Mouse (Mus musculus) heart, embryonic 12.5 days (tissue): ENCODE data around the gene Srsf3. TPM values are rescaled to one million over a fixed set of nuclear protein-coding genes. Genes with fewer than 3 reads are reported as not detected.

Source experiments
- polyA plus RNA-seq: library from polyadenylated mRNA; unstranded; fragments of >200 nt; fragmentation: Nextera tagmentation; extraction: Ambion mirVana; gene quantifications from 2 replicates; pipeline ENCODE4 v1.2.1, GENCODE M21; 2016

The Srsf3 gene
- polyA plus RNA-seq, 1 experiment from 2014 or later = 406 TPM

Other genes with a start within 250 kb of the Srsf3 start
- 13.2 and 15.4 TPM in 2 replicates for gene Brpf3, start 231.5 kb upstream of the Srsf3 start, polyA plus RNA-seq
- 0.05 TPM in 1 of 2 replicates, not detected in the other for gene Pnpla1, start 174.2 kb upstream of the Srsf3 start, polyA plus RNA-seq
- gene 4930539E08Rik, start 117.3 kb upstream of the Srsf3 start, polyA plus RNA-seq = 0.04 and 0.06 TPM in 2 replicates
- gene Pxt1, start 88.8 kb upstream of the Srsf3 start, polyA plus RNA-seq = not detected in 2 replicates
- gene Kctd20, start 80.7 kb upstream of the Srsf3 start, polyA plus RNA-seq = 75.8 and 77.5 TPM in 2 replicates
- gene Stk38, start 24.6 kb upstream of the Srsf3 start, polyA plus RNA-seq = 91.0 and 94.3 TPM in 2 replicates
- 43.2 and 45.3 TPM in 2 replicates for gene Cdkn1a, start 58.3 kb downstream of the Srsf3 start, polyA plus RNA-seq
- 0.13 TPM in 1 of 2 replicates, not detected in the other for gene Rab44, start 81.5 kb downstream of the Srsf3 start, polyA plus RNA-seq
- 20.4 and 24.1 TPM in 2 replicates for gene Cpne5, start 205.5 kb downstream of the Srsf3 start, polyA plus RNA-seq
- gene Ppil1, start 231.6 kb downstream of the Srsf3 start, polyA plus RNA-seq = 101 and 112 TPM in 2 replicates
- 80.0 and 87.6 TPM in 2 replicates for gene BC004004, start 236.2 kb downstream of the Srsf3 start, polyA plus RNA-seq